Mouse (Mus musculus): ENCODE measurements around the gene Usp47. TPM values are rescaled to one million over a fixed set of nuclear protein-coding genes. Genes with fewer than 3 reads are reported as not detected.

Gene Usp47
- polyA plus RNA-seq, 1 experiment from 2014 or later: 80.9 TPM

- WGBS: 89% methylated on average over 5 of the region's 5 CpGs
- no peak overlapping the region for H3K4me3 ChIP-seq (ENCODE audit: low read length)
- no peak overlapping the region for H3K9ac ChIP-seq (ENCODE audit: low read depth, low read length)
- H3K27ac ChIP-seq (ENCODE audit: low read depth, low read length): no peak overlapping the region
- no peak for ATAC-seq (ENCODE audit: low FRiP score, low TSS enrichment)
- no peak overlapping the region for H3K4me2 ChIP-seq (replicated peaks; ENCODE audit: low read depth, low read length)
- H3K9me3 ChIP-seq (ENCODE audit: control insufficient read depth, low read length): no peaks in the 10 kb centered on the region
- H3K4me1 ChIP-seq (ENCODE audit: control insufficient read depth, insufficient read depth, low read length): 0 out of 2 replicates have a peak, but pooled peaks cover 5% of the 10 kb centered on the region
- no peaks in the 10 kb centered on the region for H3K36me3 ChIP-seq (ENCODE audit: control insufficient read depth, insufficient read depth, low read length)
- no peaks in the 10 kb centered on the region for H3K27me3 ChIP-seq (ENCODE audit: control insufficient read depth, insufficient read depth, low read length)
These were observed 110.0 kb downstream of the Usp47 start for GRCm38 (mm10) chr7:112133277-112133676.

DNA sequence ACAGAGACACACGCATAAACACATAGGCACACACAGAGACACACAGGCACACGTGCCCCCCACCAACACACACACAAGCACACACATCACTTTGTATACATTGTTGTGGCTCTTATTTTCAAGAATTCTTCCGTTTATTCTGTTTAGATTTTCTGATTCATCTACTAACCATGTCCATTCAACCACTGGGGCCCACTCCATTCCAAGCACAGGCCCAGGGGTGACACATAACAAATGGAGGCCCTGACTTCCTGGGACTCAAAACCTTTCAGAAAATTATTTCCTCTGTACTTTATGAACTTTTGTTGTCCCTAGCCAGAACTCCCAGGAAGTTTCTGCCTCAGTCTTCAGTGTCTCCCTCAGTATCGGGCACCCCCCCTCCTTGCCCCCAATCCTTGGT, 111.9 kb downstream of the Usp47 start:
- Histone ChIP-seq H3K4me2 (replicated peaks; ENCODE audit: low read depth, low read length) (no peak overlapping the region), H3K27me3 (ENCODE audit: control insufficient read depth, insufficient read depth, low read length) (no peaks in the 10 kb centered on the region), H3K9ac (ENCODE audit: low read depth, low read length) (no peak overlapping the region), H3K27ac (ENCODE audit: low read depth, low read length) (no peak overlapping the region), H3K4me3 (ENCODE audit: low read length) (no peak overlapping the region), H3K9me3 (ENCODE audit: control insufficient read depth, low read length) (no peaks in the 10 kb centered on the region), H3K36me3 (ENCODE audit: control insufficient read depth, insufficient read depth, low read length) (no peaks in the 10 kb centered on the region), H3K4me1 (ENCODE audit: control insufficient read depth, insufficient read depth, low read length) (no peaks in the 10 kb centered on the region)
- 89% methylated on average over 4 of the region's 4 CpGs for WGBS
- no peak for ATAC-seq (ENCODE audit: low FRiP score, low TSS enrichment)

- no peak overlapping the region for H3K9ac ChIP-seq (ENCODE audit: low read depth, low read length)
- no peak for ATAC-seq (ENCODE audit: low FRiP score, low TSS enrichment)
- H3K27ac ChIP-seq (ENCODE audit: low read depth, low read length): no peak overlapping the region
- H3K4me2 ChIP-seq (replicated peaks; ENCODE audit: low read depth, low read length): no peak overlapping the region
- H3K4me3 ChIP-seq (ENCODE audit: low read length): no peak overlapping the region
- no peaks in the 10 kb centered on the region for H3K36me3 ChIP-seq (ENCODE audit: control insufficient read depth, insufficient read depth, low read length)
- WGBS: 80% methylated on average over 5 of the region's 5 CpGs
- H3K27me3 ChIP-seq (ENCODE audit: control insufficient read depth, insufficient read depth, low read length): no peaks in the 10 kb centered on the region
- no peaks in the 10 kb centered on the region for H3K9me3 ChIP-seq (ENCODE audit: control insufficient read depth, low read length)
- no peaks in the 10 kb centered on the region for H3K4me1 ChIP-seq (ENCODE audit: control insufficient read depth, insufficient read depth, low read length)
These were observed 113.2 kb downstream of the Usp47 start for GRCm38 (mm10) chr7:112136537-112136936.

- no peaks in the 10 kb centered on the region for H3K27me3 ChIP-seq (ENCODE audit: control insufficient read depth, insufficient read depth, low read length)
- no peaks in the 10 kb centered on the region for H3K9me3 ChIP-seq (ENCODE audit: control insufficient read depth, low read length)
- 84% methylated on average over 7 of the region's 7 CpGs for whole genome bisulfite sequencing
- H3K4me1 ChIP-seq (ENCODE audit: control insufficient read depth, insufficient read depth, low read length): peaks cover 4% of the 10 kb centered on the region; the same call in 1 of the 2 replicates
- no peak overlapping the region for H3K9ac ChIP-seq (ENCODE audit: low read depth, low read length)
- H3K4me2 ChIP-seq (replicated peaks; ENCODE audit: low read depth, low read length): no peak overlapping the region
- H3K4me3 ChIP-seq (ENCODE audit: low read length): no peak overlapping the region
- no peak overlapping the region for H3K27ac ChIP-seq (ENCODE audit: low read depth, low read length)
- no peak for ATAC-seq (ENCODE audit: low FRiP score, low TSS enrichment)
- no peaks in the 10 kb centered on the region for H3K36me3 ChIP-seq (ENCODE audit: control insufficient read depth, insufficient read depth, low read length)
These were observed 114.8 kb downstream of the Usp47 start for GRCm38 (mm10) chr7:112138168-112138508.

GRCm38 (mm10) chr7:112138509-112139405, 115.5 kb downstream of the Usp47 start:
- H3K4me3 ChIP-seq (ENCODE audit: low read length): no peak overlapping the region
- ATAC-seq (ENCODE audit: low FRiP score, low TSS enrichment): no peak
- WGBS: 78% methylated on average over 11 of the region's 11 CpGs
- no peak overlapping the region for H3K9ac ChIP-seq (ENCODE audit: low read depth, low read length)
- no peaks in the 10 kb centered on the region for H3K9me3 ChIP-seq (ENCODE audit: control insufficient read depth, low read length)
- H3K4me1 ChIP-seq (ENCODE audit: control insufficient read depth, insufficient read depth, low read length): peaks cover 7% of the 10 kb centered on the region; the same call in 1 of the 2 replicates
- no peaks in the 10 kb centered on the region for H3K36me3 ChIP-seq (ENCODE audit: control insufficient read depth, insufficient read depth, low read length)
- no peaks in the 10 kb centered on the region for H3K27me3 ChIP-seq (ENCODE audit: control insufficient read depth, insufficient read depth, low read length)
- no peak overlapping the region for H3K27ac ChIP-seq (ENCODE audit: low read depth, low read length)
- H3K4me2 ChIP-seq (replicated peaks; ENCODE audit: low read depth, low read length): no peak overlapping the region

GRCm38 (mm10) chr7:112140725-112141124, 117.4 kb downstream of the Usp47 start:
- H3K4me2 ChIP-seq (replicated peaks; ENCODE audit: low read depth, low read length): no peak overlapping the region
- no peak overlapping the region for H3K4me3 ChIP-seq (ENCODE audit: low read length)
- no peaks in the 10 kb centered on the region for H3K36me3 ChIP-seq (ENCODE audit: control insufficient read depth, insufficient read depth, low read length)
- no peak overlapping the region for H3K9ac ChIP-seq (ENCODE audit: low read depth, low read length)
- 86% methylated on average over 2 of the region's 2 CpGs for WGBS
- H3K4me1 ChIP-seq (ENCODE audit: control insufficient read depth, insufficient read depth, low read length): peaks cover 15% of the 10 kb centered on the region
- H3K27me3 ChIP-seq (ENCODE audit: control insufficient read depth, insufficient read depth, low read length): no peaks in the 10 kb centered on the region
- no peak overlapping the region for H3K27ac ChIP-seq (ENCODE audit: low read depth, low read length)
- ATAC-seq (ENCODE audit: low FRiP score, low TSS enrichment): no peak
- H3K9me3 ChIP-seq (ENCODE audit: control insufficient read depth, low read length): no peaks in the 10 kb centered on the region

- Histone ChIP-seq H3K4me3 (ENCODE audit: low read length) (no peak overlapping the region), H3K9me3 (ENCODE audit: control insufficient read depth, low read length) (no peaks in the 10 kb centered on the region), H3K27ac (ENCODE audit: low read depth, low read length) (no peak overlapping the region), H3K4me1 (ENCODE audit: control insufficient read depth, insufficient read depth, low read length) (peaks cover 15% of the 10 kb centered on the region), H3K36me3 (ENCODE audit: control insufficient read depth, insufficient read depth, low read length) (no peaks in the 10 kb centered on the region), H3K9ac (ENCODE audit: low read depth, low read length) (no peak overlapping the region), H3K27me3 (ENCODE audit: control insufficient read depth, insufficient read depth, low read length) (no peaks in the 10 kb centered on the region), H3K4me2 (replicated peaks; ENCODE audit: low read depth, low read length) (no peak overlapping the region)
- 83% methylated on average over 3 of the region's 3 CpGs for WGBS
- ATAC-seq (ENCODE audit: low FRiP score, low TSS enrichment): no peak
These were observed 119.3 kb downstream of the Usp47 start for GRCm38 (mm10) chr7:112142616-112143015.

DNA sequence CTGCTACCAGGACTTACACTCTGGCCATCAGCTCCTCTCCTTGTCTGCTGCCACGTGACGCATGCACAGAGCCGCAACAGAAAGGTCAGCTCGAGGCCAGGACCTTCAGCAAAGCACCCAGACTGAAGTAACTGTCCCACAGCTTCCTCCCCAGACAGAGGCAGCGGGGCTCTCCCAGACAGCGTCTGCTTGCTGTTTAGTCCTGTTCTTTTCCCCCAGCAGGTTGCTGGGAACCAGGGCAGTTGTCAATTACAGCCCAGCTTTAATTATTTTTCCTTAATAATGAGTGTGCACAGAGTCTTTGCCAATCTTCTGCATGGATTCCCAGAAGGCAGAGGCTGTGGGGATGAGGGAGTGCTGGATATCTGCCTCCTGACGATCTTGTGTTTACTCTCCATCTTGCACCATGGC, 119.8 kb downstream of the Usp47 start:
- H3K4me2 ChIP-seq (replicated peaks; ENCODE audit: low read depth, low read length): no peak overlapping the region
- no peaks in the 10 kb centered on the region for H3K27me3 ChIP-seq (ENCODE audit: control insufficient read depth, insufficient read depth, low read length)
- no peak for ATAC-seq (ENCODE audit: low FRiP score, low TSS enrichment)
- no peak overlapping the region for H3K9ac ChIP-seq (ENCODE audit: low read depth, low read length)
- 53% methylated on average over 7 of the region's 7 CpGs for WGBS
- H3K4me3 ChIP-seq (ENCODE audit: low read length): no peak overlapping the region
- H3K9me3 ChIP-seq (ENCODE audit: control insufficient read depth, low read length): no peaks in the 10 kb centered on the region
- no peak overlapping the region for H3K27ac ChIP-seq (ENCODE audit: low read depth, low read length)
- H3K4me1 ChIP-seq (ENCODE audit: control insufficient read depth, insufficient read depth, low read length): peaks cover 15% of the 10 kb centered on the region
- no peaks in the 10 kb centered on the region for H3K36me3 ChIP-seq (ENCODE audit: control insufficient read depth, insufficient read depth, low read length)

- H3K9me3 ChIP-seq (ENCODE audit: control insufficient read depth, low read length): no peaks in the 10 kb centered on the region
- peaks cover 2% of the 10 kb centered on the region; the same call in 1 of the 2 replicates for H3K36me3 ChIP-seq (ENCODE audit: control insufficient read depth, insufficient read depth, low read length)
- no peak overlapping the region for H3K4me3 ChIP-seq (ENCODE audit: low read length)
- 70% methylated on average over 4 of the region's 4 CpGs for WGBS
- ATAC-seq (ENCODE audit: low FRiP score, low TSS enrichment): no peak
- H3K27me3 ChIP-seq (ENCODE audit: control insufficient read depth, insufficient read depth, low read length): no peaks in the 10 kb centered on the region
- peaks cover 15% of the 10 kb centered on the region for H3K4me1 ChIP-seq (ENCODE audit: control insufficient read depth, insufficient read depth, low read length)
- H3K4me2 ChIP-seq (replicated peaks; ENCODE audit: low read depth, low read length): no peak overlapping the region
- no peak overlapping the region for H3K9ac ChIP-seq (ENCODE audit: low read depth, low read length)
- no peak overlapping the region for H3K27ac ChIP-seq (ENCODE audit: low read depth, low read length)
These were observed 120.7 kb downstream of the Usp47 start for GRCm38 (mm10) chr7:112143978-112144377.

Measured in kidney, embryonic 14.5 days (tissue).